Mouse (Mus musculus): ENCODE results near the gene Cux1.
"Not testable (repeated sequence)": the region's sequence is repeated elsewhere in the genome, so short reads cannot be mapped to it uniquely, and the experiment has no call there.

The Cux1 gene

DNA sequence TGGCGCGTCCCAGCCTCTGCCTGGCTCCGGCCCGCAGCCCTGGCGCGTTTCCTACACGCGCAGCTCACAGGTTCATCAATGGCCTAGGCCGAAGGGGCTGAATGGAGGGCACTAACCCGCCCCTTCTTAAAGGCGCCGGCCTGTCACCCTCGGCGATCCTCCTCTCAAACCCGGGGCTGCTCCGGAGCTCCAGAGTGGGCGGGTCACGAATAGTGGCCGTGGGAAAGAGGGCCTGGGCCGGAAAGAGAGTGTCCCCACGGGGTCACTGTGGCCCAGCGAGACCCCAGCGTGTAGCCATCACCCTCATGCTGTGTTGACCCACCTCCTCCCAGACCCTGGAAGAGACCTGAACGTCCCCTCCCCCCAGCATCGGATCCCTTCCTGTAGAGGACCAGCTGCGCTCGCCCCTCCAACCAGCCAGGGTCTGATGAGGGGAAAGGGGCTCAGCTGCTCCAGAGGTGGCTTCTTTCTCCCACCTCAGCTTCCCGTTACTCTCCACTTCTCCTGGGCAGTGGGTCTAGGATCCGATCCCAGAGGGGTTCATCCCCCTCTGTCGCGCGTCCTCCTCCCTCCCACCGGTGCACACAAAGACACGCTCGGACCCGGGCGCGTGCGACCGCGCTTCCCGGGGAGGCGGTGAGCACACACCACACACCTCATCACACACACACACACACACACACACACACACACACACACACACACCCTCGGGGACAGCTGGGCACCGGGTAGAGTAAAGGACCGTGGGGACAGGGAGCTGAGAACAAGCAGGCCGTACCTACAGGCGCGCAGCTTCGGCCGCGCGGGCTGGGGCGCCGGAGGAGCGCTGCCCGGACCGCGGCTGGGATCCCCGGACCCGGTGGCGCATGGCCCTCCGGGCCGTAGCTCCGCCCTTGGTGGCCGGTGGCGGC, 323.2 kb downstream of the Cux1 start:
- no peak for DNase-seq (ENCODE audit: low read depth)

DNA sequence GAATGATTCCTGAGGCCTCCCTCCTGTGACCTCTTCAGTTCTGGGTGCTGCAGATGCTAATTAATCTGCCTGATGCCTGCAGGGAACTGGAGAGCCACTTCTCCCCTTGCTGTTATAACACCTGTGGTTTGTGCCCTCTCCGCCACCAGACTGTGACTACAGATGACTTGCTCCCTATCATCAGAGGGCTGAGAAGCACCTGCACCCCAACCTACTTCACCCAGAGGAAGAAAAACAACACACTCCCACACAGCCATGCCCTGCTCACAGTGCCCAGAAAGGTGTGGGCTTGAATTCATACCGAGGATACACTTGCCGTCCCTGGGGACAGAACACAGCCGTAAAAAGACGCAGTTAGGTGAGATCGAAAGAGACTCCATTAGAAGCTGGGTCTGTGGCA, 326.1 kb downstream of the Cux1 start:
- DNase-seq (ENCODE audit: low read depth): no peak

- no peak for DNase-seq (ENCODE audit: low read depth)
These were observed 326.9 kb downstream of the Cux1 start for GRCm38 (mm10) chr5:136240381-136240780.

- DNase-seq (ENCODE audit: low read depth): no peak
These were observed 329.7 kb downstream of the Cux1 start for GRCm38 (mm10) chr5:136237607-136238006.

DNA sequence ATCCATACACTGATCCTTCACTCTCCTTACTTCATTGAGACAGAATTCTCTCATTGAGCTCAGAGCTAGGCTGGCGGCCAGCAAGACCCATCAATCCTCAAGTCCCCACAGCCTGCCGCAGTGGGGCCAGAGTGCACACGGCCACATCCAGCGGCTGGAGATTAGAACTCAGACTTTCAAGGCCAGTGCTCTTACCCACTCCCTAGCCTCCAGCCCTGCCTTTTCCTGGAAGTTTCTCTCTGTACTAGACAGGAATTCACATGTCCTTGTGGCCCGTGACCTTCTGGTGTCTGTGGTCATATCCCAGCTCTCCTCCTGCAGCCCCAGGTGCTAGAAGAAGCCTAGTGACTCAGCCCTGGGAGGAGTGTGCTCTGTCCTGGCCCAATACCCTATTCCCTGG, 330.7 kb downstream of the Cux1 start:
- DNase-seq (ENCODE audit: low read depth): no peak

DNA sequence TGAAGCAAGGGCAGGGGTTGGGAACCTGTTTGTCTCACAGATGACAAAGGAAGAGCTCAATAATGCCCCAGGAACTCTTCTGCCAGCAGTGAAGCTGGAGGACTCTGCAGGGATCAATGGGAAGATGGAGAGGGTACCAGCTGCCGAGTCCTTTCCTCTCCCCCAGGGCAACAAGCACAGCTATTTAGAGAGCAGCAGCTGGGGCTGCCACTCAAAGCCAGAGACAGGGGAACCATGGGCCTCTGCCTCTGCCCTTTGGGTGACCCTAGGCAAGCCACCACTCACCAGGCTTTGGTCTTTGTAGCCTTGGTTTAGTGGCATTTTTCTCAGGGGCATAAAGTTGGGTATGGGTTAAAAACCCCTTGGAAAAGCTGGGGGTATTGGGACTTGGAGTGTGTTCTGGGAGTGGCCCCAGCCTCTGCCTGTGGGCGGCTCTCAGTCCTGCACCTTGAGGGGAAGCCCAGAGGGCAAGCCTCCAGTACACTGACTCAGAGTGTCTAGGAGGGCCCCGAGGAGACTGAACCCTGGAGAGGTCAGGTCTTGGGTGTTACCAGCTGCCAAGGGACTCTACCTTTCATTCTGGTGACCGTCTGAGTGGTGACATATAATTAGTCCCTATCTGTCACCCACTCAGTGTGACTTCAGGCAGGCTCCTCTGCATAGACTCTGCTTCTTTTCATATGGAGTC, 336.8 kb downstream of the Cux1 start:
- no peak for DNase-seq (ENCODE audit: low read depth)

DNA sequence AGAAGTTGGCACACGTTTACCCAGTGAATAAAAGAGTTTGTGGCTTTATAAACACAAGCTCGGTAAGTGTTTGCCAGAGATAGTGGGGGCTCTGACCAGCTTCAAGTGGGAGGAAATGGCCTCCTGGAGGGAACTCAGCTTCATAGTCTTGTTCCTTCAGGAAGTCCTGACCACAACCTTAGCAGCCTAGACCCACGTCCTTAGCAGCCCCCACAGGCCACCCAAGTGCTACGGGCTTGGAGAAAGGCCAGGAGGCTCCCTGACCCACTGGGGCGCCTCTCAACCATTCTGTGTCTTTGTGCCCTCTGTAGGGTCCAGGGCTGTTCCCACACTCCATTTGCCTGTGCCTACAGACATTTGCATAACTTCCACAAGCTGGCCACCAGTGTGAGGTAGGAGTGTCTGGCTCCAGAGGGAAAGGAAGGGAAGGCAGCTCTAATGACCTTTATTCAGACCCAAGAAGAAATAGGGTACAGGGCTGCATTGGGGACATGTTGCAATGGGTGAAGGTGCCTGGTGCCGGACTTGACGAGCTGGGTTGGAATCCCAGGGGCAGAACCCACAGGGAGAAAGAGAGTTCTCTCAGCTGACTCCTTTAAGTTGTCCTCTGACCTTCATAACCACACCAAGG, 340.9 kb downstream of the Cux1 start:
- no peak for DNase-seq (ENCODE audit: low read depth)

DNA sequence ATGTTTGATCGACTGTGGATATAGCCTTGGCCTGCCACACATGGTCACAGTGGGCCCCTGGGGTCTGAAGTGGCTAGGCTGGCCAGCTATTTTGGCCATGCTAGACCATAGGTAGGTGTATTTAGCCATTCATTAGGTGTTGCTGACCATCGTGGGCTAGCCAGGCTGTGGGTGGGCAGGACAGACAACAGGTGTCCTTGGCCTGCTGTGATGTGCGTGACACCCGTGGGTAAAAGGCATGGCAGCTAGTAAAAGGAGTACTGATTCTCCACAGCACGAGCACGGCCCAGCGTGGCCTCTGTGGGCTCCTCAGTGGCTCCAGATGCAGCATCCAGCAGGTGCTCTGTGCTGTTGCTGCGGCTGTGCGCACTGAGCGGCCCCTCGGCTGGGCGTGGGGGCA, 348.7 kb downstream of the Cux1 start:
- no peak for DNase-seq (ENCODE audit: low read depth)

- DNase-seq (ENCODE audit: low read depth): no peak
These were observed 349.3 kb downstream of the Cux1 start for GRCm38 (mm10) chr5:136217932-136218381.

GRCm38 (mm10) chr5:136217004-136217665, 350.2 kb downstream of the Cux1 start:
- DNase-seq (ENCODE audit: low read depth): no peak

- DNase-seq (ENCODE audit: low read depth): no peak
These were observed 351.3 kb downstream of the Cux1 start for GRCm38 (mm10) chr5:136215958-136216357.

- no peak for DNase-seq (ENCODE audit: low read depth)
These were observed 352.1 kb downstream of the Cux1 start for GRCm38 (mm10) chr5:136215211-136215610.

GRCm38 (mm10) chr5:136213716-136214115, 353.6 kb downstream of the Cux1 start:
- DNase-seq (ENCODE audit: low read depth): no peak

DNA sequence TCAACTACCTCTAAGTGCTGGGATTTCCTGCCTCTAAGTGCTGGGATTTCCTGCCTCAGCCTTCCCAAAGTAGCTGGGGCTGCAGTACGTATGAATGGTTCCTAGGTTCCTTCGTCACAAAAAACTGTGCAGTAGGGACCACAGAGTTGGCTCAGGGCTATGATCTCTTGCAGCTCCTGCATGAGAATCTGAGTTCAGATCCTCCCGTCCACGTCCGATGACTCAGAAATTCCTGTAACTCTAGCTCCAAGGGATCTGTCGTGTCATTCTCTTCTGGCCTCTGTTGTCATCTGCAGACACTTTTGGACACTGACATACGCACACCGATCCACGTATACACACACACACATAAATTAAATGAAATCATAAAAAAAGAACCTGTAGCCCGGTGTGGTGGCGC, 354.6 kb downstream of the Cux1 start:
- no peak for DNase-seq (ENCODE audit: low read depth)

- not testable (repeated sequence) for DNase-seq (ENCODE audit: low read depth)
These were observed 355.8 kb downstream of the Cux1 start for GRCm38 (mm10) chr5:136211341-136212102.

- DNase-seq (ENCODE audit: low read depth): no peak
These were observed 356.7 kb downstream of the Cux1 start for GRCm38 (mm10) chr5:136210549-136210948.

- DNase-seq (ENCODE audit: low read depth): no peak
These were observed 365.5 kb downstream of the Cux1 start for GRCm38 (mm10) chr5:136201832-136202231.

DNA sequence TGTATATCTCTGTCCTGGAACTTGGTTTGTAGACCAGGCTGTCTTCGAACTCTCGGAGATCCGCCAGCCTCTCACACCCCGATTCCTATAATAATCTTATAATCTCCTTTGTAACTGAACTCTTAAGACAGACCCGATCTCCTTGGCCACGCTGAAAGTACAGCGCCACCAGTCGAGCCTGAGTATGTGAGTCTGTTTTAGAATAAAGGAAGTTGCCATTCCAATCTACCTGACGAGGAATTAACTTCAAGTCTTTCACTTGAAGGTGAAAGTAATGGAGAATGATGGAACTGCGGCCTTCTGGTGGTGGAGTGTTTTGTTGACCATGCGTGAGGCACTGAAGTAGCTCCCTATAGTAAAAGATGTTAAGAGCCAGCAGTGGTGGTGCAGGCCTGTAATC, 367.8 kb downstream of the Cux1 start:
- DNase-seq (ENCODE audit: low read depth): no peak

DNA sequence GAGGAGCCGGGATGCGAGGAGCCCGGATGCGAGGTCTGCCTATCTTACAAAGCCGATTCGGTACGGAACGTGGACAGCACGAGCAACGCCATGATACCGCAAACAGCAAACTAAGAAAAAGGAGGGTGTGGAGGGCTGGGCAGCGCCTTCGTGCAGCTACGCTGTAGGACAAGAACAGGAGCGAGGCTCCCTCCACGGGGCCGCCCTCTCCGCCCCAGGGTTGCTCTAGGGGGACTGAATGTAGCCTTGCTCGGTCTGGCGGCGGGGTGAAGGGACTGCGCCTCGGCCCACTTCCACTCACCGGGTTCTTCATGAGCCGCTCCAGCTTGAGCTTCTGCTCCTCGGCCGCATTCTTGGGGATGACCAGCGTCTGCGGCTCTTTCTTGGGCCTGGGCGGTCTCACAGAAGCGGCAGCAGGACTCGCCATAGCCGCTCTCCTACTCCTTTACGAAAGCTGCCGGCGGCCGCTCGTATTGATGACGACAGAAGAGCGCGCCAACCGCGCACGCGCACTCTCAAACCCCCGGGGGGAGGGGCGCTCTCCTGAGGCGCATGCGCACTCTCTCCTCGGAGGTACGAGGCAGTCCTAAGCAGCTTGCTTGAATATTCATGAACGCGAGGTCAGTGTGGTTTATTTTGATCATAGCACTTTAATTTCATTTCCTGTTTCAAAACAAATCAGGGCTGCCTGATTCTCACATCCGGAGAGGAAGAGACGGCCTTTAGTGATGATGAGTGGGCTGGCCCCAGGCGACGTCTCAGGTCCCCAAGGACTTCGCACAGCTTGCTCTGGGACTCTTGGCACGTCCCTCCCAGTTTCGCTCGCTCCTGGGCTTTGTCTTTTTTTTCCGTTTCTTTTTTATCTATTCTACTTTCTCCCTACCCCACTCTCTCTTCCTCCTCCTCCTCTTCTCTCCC, 368.6 kb downstream of the Cux1 start, which contains the start of gene Prkrip1:
TSS of gene Prkrip1 (minus strand) at position 490 of the 918 bp plus-strand sequence.
- peak; percentile 92 for DNase-seq (ENCODE audit: low read depth)
